Mouse (Mus musculus) gastrocnemius, adult 18-20 months (tissue): Measurements from ENCODE around the gene Gsx2. TPM values are rescaled to one million over a fixed set of nuclear protein-coding genes. Genes with fewer than 3 reads are reported as not detected.
A peak's percentile ranks its signal among the peaks of the same experiment; 100 is the strongest.

ENCODE experiments used
- DNase-seq: peaks from one replicate; pipeline ENCODE4 v3.0.0; 2021; ENCODE audit warnings: low spot score
- total RNA-seq, 2 experiments: library from RNA; stranded (reverse); gene quantifications; 2 replicates each; pipeline ENCODE4 v1.2.3; 2021

Gene Gsx2
- total RNA-seq, 2 experiments from 2014 or later = not detected

DNA sequence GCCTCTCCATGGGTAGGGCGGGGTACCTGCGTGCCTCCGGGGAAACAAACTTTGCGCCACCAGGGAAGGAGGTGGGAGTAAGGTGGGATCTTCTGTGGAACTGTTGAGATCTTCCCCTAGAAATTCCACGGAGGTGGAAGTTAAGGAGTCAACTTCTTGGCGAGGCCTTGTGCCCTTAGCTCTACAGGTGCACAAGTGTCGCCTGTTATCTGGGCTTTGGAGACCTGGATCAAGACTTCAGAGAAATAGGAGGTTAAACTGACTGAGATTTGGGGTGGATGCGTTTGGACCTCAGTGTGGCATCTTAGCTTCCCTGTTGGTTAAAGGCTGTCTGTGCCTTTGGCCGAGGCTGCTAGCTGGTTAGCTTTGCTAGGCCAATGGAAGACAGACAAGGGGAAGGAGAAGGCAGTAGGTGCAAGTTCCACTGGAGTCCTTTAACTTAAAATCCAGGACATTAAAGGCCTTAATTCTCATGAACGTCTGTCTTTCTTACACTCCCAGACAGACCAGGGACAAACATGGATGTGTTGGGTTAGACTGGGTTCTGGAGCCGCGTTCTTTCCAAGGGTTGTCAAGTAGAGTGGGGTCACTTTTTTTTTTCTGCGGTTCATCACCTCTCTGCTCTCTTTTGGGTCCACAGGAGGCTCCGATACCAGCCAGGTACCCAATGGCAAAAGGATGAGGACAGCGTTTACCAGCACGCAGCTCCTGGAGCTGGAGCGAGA, 1.1 kb downstream of the Gsx2 start:
- no peak for DNase-seq

DNA sequence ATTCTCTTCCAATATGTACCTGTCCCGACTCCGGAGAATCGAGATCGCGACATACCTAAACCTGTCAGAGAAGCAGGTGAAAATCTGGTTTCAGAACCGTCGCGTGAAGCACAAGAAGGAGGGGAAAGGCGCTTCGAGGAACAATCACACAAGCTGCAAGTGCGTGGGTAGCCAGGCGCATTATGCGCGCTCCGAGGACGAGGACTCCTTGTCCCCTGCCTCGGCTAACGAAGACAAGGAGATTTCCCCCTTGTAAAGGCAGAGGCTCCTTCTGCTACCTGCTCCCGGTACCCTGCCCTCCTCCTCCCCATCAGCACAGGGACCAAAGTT, 1.6 kb downstream of the Gsx2 start:
- DNase-seq = no peak

DNA sequence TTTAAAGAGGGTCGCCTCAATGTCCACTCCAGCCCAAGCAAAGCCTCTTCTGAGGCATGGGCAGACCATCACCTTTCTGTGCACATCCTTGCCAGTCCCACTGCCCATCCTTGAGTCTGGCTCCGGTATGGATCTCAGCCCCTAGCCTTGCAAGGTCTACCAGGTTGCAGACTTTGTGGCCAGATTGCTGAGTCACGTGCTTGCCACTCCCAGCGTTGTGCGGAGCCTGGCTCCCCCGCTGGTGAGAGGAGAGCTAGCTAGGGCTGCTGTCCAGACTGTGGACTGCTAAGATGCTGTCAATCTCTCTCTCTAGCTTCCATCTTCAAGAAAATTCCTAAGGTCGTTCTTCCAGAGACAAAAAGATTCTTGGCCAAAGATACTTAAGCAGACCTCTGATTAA, 4.2 kb downstream of the Gsx2 start:
- DNase-seq = no peak

DNA sequence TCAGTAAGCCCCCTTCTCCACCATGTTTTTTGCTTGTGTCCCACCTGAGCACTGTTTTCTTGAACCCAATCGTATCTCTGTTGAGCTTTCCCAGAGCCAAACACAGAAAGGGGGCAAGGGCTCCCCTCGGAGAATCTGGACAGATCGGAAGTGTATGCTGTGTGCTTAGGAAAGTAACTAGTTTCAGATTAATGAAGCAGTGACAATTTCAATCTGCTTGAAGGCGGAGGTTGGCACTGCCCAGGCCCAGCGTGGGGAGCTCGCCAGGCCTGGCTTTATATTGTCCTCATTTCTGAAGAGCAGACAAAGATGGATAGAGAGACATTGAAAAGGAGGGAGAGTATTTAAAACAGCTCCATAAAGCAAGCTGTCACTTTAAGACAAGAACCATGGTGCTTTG, 7.0 kb downstream of the Gsx2 start:
- DNase-seq = no peak

- no peak for DNase-seq
Observed at GRCm38 (mm10) chr5:75083061-75083460, 7.7 kb downstream of the Gsx2 start.

DNA sequence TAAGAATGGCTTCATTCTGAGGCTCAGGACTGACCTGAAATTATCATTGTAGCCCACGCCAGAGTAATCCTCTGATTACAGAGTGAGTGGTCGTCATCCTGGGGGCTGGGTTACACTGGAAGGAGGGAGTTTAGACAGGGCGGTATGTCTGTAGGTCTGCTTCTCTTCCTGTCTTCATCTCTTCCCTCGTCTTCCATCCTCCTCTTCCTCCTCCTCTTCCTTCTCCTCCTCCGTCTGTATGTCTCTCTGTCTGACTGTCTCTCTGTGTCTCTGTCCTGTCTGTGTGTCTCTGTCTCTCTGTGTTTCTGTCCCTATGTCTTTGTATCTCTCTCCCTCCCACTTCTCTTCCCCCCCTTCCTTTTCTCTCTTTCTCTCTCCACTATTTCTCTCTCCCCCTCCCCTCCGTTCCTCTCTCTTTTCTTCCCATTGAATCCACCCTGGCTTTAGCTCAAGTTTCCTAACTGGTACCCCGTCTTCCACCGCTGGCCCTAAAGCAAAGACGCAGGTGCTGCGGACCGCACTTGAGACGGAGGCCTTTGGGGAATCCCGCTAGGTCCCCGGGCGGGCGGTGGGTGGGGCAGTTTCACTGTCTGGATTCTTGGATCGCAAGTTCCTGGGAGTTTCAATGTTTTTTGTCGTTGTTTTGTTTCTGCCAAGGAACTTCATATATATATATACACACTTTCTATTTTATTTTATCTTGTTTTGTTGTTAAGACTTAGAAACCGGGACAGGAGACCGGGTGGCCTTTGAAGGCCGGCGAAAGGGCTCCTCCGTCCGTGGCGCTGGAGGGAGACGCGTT, 8.4 kb downstream of the Gsx2 start:
- DNase-seq = no peak

DNA sequence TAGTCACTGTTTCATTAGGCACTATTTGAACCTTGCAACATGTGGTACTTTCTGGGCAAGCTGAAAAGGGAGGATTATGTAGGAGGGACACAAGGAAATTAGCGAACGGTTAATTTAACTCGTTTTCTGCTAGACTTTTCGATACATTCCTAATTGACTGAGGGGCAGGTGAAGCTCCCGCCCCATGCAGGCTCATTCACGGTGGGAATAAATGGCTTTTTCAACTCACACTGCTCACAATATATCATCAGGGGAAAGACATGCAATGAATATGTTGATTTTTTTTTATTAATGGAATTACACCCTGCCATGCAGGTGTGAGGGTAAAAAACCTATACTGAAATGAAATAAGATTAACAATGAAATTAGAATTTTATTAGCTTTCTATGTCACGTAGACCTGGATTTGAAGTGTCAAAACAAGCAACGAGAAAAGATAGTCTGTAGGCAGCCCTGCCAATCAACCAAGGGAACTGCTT, 9.0 kb downstream of the Gsx2 start:
- DNase-seq = no peak

DNA sequence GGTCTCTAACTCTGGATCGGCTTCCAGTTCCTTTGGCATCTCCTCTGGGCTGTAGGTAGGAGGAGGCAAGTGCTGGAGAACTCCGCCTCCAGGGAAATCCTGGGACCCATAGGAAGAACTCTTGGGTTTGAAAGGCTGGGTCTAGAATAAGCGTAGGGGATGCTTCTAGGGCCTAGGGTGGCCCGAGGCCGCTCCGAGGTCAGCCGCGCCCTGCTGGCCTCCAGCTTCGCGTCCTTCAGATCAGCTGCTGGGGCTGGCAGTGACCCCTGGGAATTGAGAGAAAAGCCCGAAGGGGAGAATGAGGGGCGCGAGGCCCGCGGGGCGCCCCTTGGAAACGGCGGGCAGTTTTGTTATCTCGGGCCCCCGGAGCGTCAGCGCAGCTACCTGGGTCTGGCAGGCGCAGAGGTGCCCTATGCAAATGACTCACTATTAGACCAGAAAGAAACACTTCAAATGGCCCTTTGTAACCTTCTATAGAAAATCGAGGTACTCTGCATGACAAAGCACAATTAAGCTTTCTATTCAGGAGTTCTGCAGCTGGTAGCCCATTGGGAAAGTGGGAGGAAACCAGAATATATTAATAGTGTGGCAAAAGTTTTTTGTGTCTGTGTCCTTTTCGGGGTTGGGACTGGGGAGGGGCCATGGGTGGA, 9.6 kb downstream of the Gsx2 start:
- no peak for DNase-seq

DNA sequence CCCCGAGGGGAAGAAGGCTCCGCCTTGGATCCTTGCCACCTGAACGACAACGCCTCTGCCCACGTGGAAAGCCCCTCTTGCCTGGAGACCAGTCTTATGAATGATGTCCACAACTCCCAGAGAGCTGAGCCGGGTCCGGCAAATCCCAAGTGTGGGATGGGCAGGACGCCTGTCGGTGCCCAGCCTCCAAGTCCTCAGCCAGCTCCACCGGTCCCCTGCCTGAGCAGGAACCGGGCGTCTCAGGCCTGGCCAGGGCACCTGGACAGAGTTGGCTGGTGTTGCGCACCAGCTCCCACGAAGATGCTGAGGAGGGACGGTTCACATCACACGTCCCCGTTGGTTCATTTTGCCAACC, 10.1 kb downstream of the Gsx2 start:
- no peak for DNase-seq

GRCm38 (mm10) chr5:75085906-75086305, 10.5 kb downstream of the Gsx2 start:
- DNase-seq = no peak

- no peak for DNase-seq
Observed at GRCm38 (mm10) chr5:75106511-75106910, 31.1 kb downstream of the Gsx2 start.

- no peak for DNase-seq
Observed at GRCm38 (mm10) chr5:75109368-75109767, 34.0 kb downstream of the Gsx2 start.

DNA sequence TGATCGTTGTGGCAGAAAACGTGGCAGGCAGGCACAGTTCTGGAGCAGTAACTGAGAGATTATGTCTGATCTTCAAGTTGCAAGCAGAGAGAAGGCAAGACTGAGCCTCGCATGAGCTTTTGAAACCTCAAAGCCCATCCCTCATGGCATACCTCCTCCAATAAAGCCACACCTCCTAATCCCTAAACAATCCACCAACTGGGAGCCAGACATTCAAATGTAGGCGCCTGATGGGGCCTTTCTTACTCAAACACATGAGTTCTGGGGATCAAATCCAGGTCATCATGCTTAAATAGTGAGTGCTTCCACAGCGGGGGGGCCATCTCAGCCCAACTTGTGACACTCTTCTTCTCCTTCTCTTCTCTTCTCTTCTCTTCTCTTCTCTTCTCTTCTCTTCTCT, 36.4 kb downstream of the Gsx2 start:
- no peak for DNase-seq

DNA sequence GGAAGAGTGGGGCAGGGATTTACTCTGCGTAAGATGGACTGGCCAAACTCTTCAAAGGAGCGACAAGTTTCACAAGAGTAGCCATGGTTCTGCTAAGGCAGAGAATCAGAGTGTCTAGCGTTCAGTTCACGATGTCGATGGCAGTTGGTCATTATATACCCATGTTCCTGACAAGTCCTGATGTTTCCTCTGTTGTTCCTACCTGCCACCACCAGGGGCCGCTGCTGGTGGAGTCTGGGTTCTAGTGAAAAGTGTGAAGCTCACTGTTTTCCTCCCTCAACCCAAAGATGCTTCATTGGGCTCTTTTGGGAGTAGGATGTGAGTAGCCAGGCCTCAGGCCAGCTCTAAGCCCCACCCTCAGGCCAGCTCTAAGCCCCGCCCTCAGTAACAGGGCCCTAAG, 43.4 kb downstream of the Gsx2 start:
- no peak for DNase-seq

GRCm38 (mm10) chr5:75121646-75122045, 46.2 kb downstream of the Gsx2 start:
- peak; percentile 81 for DNase-seq

Other genes starting within 250 kb of the Gsx2 start
- gene Chic2, start 30.8 kb upstream of the Gsx2 start, total RNA-seq = 10 to 100 TPM; 10.3 to 12.3 TPM
- 10 to 100 TPM; 14.2 to 15.0 TPM for gene Pdgfra, start 76.7 kb downstream of the Gsx2 start, total RNA-seq